Mouse (Mus musculus): Measurements from ENCODE around the gene E2f6.

E2f6 gene

DNA sequence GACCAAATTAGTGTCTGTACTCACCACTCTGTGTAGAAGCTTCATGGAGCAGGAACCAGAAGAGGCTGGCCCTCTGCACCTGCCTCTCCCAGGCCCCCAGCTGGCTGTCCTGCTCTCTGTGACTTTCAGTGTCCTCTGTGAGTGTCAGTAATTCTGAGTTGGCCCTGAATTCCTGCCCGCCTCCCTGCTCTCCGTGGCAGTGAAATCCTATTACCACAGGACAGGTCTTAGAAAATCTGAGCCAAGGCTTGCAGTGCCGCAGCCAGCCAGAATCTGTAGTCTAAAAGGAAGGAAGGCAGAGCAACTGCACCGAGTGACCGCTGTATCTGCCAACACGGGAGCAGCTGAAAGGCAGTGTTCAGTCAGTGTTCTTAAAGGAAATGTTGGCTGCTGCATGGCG is 10.0 kb downstream of the E2f6 start:
- no peaks in the 10 kb centered on the region for H3K27me3 ChIP-seq (ENCODE audit: control insufficient read depth, insufficient read depth, low read length, poor library complexity, severe bottlenecking)
- DNase-seq (ENCODE audit: low read depth, low spot score): no peak

DNA sequence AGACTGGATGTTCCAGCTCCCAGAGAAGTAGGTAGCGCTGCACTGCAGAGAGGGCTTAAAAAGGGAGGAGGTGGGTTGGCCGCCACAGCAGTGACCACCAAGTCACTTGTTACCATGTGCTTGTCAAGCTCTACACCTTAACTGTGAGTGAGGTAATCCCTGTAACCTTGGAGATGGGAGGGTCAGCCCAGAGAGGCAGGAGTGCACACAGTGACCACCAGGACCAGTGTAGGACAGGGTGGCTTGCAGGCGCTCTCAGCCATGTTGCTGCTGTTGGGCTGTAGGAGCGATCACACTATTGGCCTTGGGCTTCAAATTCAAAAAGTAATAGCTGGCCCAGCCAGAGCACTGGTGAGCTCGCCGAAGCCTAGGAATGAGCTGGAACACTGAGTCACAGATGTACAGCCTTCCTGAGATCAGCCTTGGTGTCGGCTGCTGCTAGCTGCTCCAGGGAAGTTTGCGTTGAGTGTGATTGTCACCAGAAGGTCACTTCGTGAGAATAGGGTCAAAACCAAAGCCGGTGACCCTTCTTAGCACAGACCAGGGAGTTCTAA is 11.5 kb downstream of the E2f6 start:
- Histone ChIP-seq H3K27me3 (ENCODE audit: control insufficient read depth, insufficient read depth, low read length, poor library complexity, severe bottlenecking) (no peaks in the 10 kb centered on the region), H3K36me3 (ENCODE audit: control insufficient read depth, insufficient read depth, low read length, poor library complexity, severe bottlenecking) (peaks cover 4% of the 10 kb centered on the region)
- no peak for DNase-seq (ENCODE audit: low read depth, low spot score)

More for the DNA sequence above, 10.0 kb downstream of the E2f6 start:
- peaks cover 4% of the 10 kb centered on the region for H3K36me3 ChIP-seq (ENCODE audit: control insufficient read depth, insufficient read depth, low read length, poor library complexity, severe bottlenecking)

DNA sequence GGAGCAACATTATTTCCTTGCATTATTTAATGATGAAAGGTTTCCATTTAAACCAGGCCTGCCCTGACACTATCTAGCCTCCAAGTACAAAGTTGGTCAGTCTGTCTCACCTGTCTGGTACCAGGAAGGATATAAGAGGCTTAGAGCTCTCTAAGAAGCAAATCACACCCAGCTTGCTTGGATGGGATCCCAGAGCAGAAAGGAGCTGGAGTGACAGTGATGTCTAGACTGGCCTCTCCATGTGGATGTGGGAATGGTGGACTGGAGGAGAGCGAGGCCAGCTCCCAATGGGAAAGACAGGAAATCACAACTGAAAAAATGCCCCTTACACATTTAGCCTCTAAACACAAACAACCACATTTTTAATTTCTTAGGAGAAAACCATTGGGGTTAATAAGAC is 12.9 kb downstream of the E2f6 start:
- H3K36me3 ChIP-seq (ENCODE audit: control insufficient read depth, insufficient read depth, low read length, poor library complexity, severe bottlenecking): peaks cover 4% of the 10 kb centered on the region
- H3K27me3 ChIP-seq (ENCODE audit: control insufficient read depth, insufficient read depth, low read length, poor library complexity, severe bottlenecking): no peaks in the 10 kb centered on the region
- no peak for DNase-seq (ENCODE audit: low read depth, low spot score)

DNA sequence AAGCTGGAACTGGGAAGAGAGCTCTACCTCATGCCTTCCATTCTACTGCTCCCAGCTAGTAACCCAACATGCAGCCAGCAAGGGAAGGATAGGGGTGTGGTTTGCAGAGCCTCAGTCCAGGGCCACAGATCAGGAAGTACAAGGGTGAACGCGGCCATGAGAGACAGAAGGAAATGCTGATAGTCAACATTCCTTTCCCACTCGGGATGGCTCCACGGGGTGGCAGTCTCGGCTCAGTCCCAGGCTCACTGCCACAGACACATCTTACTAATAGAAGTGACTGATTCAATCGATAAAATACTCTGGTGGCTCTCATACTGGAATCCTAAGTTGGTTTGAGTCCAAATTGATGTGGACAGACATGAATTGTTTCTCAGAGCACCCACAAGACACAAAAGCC is 17.7 kb downstream of the E2f6 start:
- Histone ChIP-seq H3K27me3 (ENCODE audit: control insufficient read depth, insufficient read depth, low read length, poor library complexity, severe bottlenecking) (no peaks in the 10 kb centered on the region), H3K36me3 (ENCODE audit: control insufficient read depth, insufficient read depth, low read length, poor library complexity, severe bottlenecking) (no peaks in the 10 kb centered on the region)
- DNase-seq (ENCODE audit: low read depth, low spot score): peak; percentile 21

DNA sequence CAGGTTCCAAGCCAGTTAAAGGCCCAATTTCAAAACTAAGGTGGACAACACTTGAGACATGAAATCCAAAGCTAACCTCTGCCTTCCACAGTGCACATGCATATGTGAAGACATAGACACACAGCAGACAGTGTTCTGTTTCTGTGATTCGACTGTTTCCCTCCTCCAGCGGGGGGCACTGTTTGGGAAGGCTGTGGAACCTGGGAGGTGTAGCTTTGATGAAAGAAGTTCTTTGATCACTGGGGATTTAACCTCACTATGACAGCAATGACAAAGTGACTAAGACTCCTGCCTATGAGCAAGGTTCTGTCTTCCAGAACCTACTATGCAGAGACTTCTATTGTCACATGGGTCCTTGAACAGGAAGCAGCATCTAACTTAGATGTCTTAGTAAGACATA is 19.0 kb downstream of the E2f6 start:
- Histone ChIP-seq H3K36me3 (ENCODE audit: control insufficient read depth, insufficient read depth, low read length, poor library complexity, severe bottlenecking) (no peaks in the 10 kb centered on the region), H3K27me3 (ENCODE audit: control insufficient read depth, insufficient read depth, low read length, poor library complexity, severe bottlenecking) (no peaks in the 10 kb centered on the region)
- DNase-seq (ENCODE audit: low read depth, low spot score): peak; percentile 22

DNA sequence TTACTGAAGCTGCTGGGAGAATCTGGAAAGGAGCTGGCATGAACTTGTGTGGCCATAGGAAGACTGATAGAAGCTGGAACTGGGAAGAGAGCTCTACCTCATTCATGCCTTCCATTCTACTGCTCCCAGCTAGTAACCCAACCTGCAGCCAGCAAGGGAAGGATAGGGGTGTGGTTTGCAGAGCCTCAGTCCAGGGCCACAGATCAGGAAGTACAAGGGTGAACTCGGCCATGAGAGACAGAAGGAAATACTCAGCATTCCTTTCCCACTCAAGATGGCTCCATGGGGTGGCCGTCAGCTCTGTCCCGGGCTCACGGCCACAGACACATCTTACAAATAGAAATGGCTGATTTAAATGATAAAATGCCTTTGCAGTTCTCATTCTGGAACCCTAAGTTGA is 20.3 kb downstream of the E2f6 start:
- no peak for DNase-seq (ENCODE audit: low read depth, low spot score)
- Histone ChIP-seq H3K36me3 (ENCODE audit: control insufficient read depth, insufficient read depth, low read length, poor library complexity, severe bottlenecking) (no peaks in the 10 kb centered on the region), H3K27me3 (ENCODE audit: control insufficient read depth, insufficient read depth, low read length, poor library complexity, severe bottlenecking) (no peaks in the 10 kb centered on the region)

DNA sequence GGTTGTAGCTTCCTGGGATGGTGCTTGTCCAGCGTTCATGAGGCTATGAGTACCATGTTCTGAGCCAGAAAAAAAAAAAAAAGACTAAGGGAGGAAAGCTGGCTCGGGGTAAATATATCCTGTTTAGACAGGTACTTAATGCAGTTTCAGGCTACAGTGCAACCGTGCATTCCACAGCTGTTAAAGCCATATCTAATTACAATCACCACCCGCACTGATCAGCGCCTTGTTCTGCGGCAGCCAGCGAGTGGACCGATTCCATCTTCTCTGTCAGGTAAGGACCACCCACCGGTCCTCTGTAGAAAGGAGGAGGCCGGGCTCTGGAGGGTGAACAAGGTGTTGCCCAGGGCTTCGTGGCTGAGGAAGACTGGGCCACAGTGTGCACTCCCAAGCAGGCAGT is 23.9 kb downstream of the E2f6 start:
- DNase-seq (ENCODE audit: low read depth, low spot score): no peak
- Histone ChIP-seq H3K27me3 (ENCODE audit: control insufficient read depth, insufficient read depth, low read length, poor library complexity, severe bottlenecking) (no peaks in the 10 kb centered on the region; the same call in 1 of the 2 replicates), H3K36me3 (ENCODE audit: control insufficient read depth, insufficient read depth, low read length, poor library complexity, severe bottlenecking) (no peaks in the 10 kb centered on the region)

DNA sequence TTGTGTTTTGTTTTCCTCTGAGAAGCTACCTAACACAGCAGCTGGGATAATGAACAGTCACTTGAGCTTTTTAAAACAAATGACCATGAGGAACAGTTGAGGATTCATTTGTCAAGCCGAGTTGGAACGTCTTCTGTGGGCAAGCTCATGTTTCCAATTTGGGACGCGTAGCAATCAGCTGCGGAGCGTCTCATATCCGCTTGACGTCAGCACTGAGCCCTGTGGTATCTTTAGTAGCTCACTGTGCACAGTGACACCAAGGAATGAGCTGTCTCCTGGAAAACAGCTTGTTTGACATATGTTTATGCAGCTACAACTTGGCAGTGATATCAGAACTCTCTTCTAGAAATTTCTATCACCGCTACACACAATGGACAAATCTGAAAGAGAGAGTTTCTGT is 25.4 kb downstream of the E2f6 start:
- DNase-seq (ENCODE audit: low read depth, low spot score): no peak
- H3K36me3 ChIP-seq (ENCODE audit: control insufficient read depth, insufficient read depth, low read length, poor library complexity, severe bottlenecking): no peaks in the 10 kb centered on the region

DNA sequence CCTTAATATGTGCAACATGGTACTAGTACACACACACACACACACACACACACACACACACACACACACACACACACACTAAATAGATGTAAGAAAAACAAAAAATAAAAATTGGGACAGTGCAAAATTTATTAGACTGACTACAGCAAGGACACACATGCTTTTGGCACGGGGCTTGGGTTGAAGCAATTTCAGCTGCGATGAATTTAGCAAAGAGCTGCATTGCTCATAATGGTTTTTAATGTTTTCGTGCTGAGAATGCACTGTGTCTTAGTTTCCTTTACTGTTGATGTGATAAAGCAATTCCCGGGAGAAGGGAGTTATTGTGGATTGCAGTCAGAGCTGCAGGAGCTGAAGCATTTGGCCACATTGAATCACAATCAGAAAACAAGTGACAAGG is 27.0 kb downstream of the E2f6 start:
- DNase-seq (ENCODE audit: low read depth, low spot score): no peak
- no peaks in the 10 kb centered on the region; the same call in 1 of the 2 replicates for H3K27me3 ChIP-seq (ENCODE audit: control insufficient read depth, insufficient read depth, low read length, poor library complexity, severe bottlenecking)
- H3K36me3 ChIP-seq (ENCODE audit: control insufficient read depth, insufficient read depth, low read length, poor library complexity, severe bottlenecking): no peaks in the 10 kb centered on the region

More for the DNA sequence above, 25.4 kb downstream of the E2f6 start:
- no peaks in the 10 kb centered on the region; the same call in 1 of the 2 replicates for H3K27me3 ChIP-seq (ENCODE audit: control insufficient read depth, insufficient read depth, low read length, poor library complexity, severe bottlenecking)

DNA sequence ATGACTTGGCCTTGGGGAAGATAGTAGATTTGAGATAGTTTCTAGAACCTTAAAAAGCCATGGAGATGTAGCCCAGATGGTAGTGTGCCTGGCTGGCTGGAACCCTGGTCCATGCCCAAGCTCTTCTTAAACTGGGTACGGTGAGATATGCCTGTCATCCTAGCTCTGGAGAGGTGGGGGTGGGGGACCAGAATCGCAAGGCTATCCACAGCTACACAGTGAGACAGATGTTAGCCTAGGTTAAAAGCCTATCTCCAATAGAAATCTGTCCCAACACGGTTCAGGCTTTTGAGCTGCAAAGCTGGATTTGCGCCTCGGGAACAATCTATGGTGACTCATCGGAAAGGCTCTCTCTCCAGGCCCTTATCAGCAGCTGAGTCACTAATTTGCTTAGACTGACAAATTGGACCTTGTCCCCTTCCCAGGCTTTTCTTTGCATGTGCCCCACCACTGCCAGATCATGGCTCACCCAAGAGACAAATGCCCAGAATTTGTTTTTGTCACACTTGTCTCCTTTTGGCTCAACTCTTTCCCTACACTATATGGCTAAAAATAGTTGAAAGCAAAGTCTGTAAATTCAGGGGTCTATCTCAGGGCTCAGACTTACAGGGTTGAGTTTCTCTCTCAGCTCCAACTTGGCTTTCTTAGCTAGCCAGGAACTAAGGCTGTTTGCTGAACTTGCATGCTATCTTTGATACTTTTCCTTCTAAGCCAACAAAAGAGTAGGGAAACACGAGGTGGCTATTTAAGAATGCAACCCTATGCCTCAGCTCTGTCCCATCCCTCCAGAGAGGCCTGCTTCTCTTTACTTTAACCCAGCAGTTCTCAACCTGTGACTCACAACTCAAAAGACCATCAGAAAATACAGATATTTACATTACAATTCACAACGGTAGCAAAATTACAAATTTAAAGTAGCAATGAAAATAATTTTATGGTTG is 30.3 kb downstream of the E2f6 start:
- Histone ChIP-seq H3K36me3 (ENCODE audit: control insufficient read depth, insufficient read depth, low read length, poor library complexity, severe bottlenecking) (no peaks in the 10 kb centered on the region), H3K27me3 (ENCODE audit: control insufficient read depth, insufficient read depth, low read length, poor library complexity, severe bottlenecking) (no peaks in the 10 kb centered on the region; the same call in 1 of the 2 replicates)
- no peak for DNase-seq (ENCODE audit: low read depth, low spot score)

DNA sequence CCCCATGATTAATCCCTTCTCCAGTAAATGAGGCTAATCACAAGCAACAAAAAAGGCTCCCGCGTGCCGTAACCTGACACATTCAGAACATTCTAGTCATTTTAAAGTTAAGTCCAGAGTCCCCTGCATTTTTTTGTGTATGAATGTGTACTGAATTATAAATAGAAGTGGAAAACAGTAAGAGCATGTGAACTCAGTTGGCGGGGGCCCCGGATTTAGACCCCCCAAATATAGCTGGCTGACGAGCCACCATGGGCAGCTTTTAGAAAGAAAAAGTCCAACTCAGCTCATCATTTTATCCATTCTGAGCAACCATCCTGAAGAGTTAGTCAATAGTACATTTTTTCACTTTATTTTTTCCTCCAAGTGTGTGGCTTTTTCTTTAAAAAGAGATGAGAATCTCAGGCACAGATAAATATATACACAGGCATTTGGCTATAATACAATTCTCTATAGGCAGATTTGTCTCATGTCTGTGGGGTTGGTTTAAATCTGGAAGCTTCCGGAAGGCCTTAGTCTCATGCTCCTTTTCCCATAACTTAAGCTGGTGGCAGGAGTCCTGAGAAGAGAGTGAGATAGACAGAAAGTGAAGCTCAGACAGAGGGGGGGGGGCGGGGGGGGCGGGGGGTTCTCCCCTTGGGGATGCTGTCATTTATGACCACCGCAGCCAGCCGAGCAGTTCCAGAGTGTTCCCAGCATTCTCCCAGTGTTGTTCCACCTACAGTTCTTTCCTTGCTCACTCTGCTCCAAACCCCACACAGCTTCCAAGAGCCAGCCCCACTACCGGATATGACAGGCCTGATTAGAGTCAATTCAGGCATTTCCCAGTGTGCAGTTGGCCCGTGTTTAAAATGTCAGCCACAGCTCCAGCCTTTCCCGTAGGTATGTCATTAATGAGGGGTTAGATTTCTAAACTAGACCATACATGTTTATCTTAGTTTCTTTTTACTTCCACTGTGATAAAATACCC is 34.1 kb downstream of the E2f6 start:
- no peak for DNase-seq (ENCODE audit: low read depth, low spot score)

DNA sequence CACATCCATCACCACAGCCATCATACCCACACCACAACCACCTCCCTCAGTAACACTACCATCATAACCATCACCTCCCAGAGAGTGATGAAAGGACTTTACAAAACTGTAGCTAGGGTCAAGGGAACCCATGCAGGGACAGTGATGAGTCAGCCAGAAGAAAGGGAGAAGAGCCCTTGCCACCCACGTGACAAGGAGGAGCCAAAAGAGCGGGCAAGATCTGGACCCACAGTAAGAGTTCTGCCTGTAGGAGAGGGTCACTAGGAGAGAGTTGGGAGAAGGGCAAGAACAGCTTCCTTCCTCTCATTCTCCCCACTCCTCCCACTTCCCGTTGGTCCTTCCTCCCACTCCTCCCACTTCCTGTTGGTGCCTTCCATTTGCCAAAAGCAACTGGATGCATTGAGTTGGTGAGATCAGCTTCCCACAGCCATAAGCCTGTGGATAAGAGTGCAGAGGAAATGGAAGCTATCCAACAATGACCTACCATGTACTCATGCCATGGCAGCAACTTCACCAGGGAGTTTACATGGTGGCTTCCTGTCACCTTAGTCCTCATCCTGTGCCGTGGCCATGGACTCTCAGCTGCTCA is 36.5 kb downstream of the E2f6 start:
- Histone ChIP-seq H3K27me3 (ENCODE audit: control insufficient read depth, insufficient read depth, low read length, poor library complexity, severe bottlenecking) (no peaks in the 10 kb centered on the region), H3K36me3 (ENCODE audit: control insufficient read depth, insufficient read depth, low read length, poor library complexity, severe bottlenecking) (no peaks in the 10 kb centered on the region)
- DNase-seq (ENCODE audit: low read depth, low spot score): no peak

More for the DNA sequence above, 34.1 kb downstream of the E2f6 start:
- no peaks in the 10 kb centered on the region for H3K27me3 ChIP-seq (ENCODE audit: control insufficient read depth, insufficient read depth, low read length, poor library complexity, severe bottlenecking)
- no peaks in the 10 kb centered on the region for H3K36me3 ChIP-seq (ENCODE audit: control insufficient read depth, insufficient read depth, low read length, poor library complexity, severe bottlenecking)

DNA sequence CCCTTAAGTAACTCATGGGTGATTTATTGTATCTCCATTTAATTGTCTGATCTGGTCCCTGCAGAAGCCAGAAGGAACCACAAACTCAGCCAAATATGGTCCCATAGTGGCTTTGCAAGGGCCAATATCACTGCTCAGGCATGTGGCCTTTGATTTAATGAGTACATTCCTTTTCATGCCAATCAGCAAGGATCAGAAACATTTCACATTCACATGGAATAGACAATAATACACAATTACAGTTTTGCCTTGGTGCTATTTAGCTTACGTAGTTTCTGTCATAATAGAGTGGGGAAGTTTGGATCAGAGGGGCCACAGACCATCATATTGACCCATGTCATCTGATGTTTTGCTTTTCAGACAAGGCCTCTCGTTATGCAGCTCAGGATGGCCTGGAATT is 37.7 kb downstream of the E2f6 start:
- Histone ChIP-seq H3K36me3 (ENCODE audit: control insufficient read depth, insufficient read depth, low read length, poor library complexity, severe bottlenecking) (no peaks in the 10 kb centered on the region), H3K27me3 (ENCODE audit: control insufficient read depth, insufficient read depth, low read length, poor library complexity, severe bottlenecking) (no peaks in the 10 kb centered on the region)
- no peak for DNase-seq (ENCODE audit: low read depth, low spot score)

DNA sequence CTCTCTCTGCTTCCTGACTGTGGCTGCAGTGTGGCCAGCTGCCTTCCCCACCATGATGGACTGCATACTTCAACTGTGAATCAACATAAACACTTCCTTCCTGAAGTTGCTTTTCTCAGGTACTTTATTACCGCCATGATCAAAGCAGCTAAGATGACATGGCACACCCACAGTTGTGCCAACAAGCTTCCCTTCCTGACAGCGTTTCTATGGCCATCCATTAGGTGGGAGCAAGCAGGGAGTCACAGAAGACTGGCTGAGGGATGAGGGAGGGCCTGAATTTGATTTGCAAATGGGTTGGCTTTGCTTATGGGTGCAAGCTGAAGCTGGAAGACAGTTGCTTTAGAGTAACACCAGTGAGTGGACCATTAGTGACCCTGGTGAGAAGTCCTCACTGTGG is 39.1 kb downstream of the E2f6 start:
- Histone ChIP-seq H3K36me3 (ENCODE audit: control insufficient read depth, insufficient read depth, low read length, poor library complexity, severe bottlenecking) (no peaks in the 10 kb centered on the region), H3K27me3 (ENCODE audit: control insufficient read depth, insufficient read depth, low read length, poor library complexity, severe bottlenecking) (no peaks in the 10 kb centered on the region)
- DNase-seq (ENCODE audit: low read depth, low spot score): no peak
